Mouse (Mus musculus): ENCODE measurements around the gene Nr4a1. TPM values are rescaled to one million over a fixed set of nuclear protein-coding genes. Genes with fewer than 3 reads are reported as not detected.
A peak's percentile ranks its signal among the peaks of the same experiment; 100 is the strongest.

Gene Nr4a1
- polyA plus RNA-seq, 1 experiment from 2014 or later: 10.8 TPM

DNA sequence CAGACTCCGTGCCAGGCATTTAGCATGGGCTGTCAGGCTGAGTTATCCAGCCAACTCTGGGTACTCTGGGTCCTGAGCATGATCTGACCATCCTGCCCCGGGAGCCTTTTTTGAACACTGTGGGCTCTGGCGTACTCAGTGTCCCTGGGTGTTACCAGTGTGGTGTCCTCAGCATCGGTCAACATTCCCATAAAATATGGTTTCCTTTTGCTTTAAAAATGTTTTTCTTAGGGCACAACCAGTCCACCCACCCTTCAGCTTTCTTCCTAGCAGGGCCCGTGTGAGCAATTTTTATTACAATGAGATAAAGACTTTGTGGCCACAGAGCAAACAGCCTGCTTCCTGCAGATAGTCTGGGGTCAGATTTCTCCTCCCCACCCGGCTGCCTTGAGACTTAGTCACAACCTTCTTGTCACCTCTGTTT, 66.6 kb downstream of the Nr4a1 start:
- ATAC-seq (ENCODE audit: low read depth): peak; percentile 21; the same call in 1 of the 2 replicates
- no peak overlapping the region for H3K4me3 ChIP-seq (ENCODE audit: low read length)
- H3K4me1 ChIP-seq (replicated peaks; ENCODE audit: control insufficient read depth, insufficient read depth, low read length): peaks cover 9% of the 10 kb centered on the region; the same call in 1 of the 2 replicates
- H3K36me3 ChIP-seq (ENCODE audit: control insufficient read depth, insufficient read depth, low read length): no peaks in the 10 kb centered on the region
- no peaks in the 10 kb centered on the region for H3K27me3 ChIP-seq (ENCODE audit: control insufficient read depth, insufficient read depth, low read depth, low read length)
- H3K27ac ChIP-seq (ENCODE audit: low read length): peak overlapping the region; percentile 10
- no peak overlapping the region for H3K9ac ChIP-seq (ENCODE audit: low read length)
- WGBS: 37% methylated on average over 6 of the region's 6 CpGs
- no peaks in the 10 kb centered on the region for H3K9me3 ChIP-seq (ENCODE audit: control insufficient read depth, low read length)
- H3K4me2 ChIP-seq (ENCODE audit: low read depth, low read length): no peak overlapping the region

DNA sequence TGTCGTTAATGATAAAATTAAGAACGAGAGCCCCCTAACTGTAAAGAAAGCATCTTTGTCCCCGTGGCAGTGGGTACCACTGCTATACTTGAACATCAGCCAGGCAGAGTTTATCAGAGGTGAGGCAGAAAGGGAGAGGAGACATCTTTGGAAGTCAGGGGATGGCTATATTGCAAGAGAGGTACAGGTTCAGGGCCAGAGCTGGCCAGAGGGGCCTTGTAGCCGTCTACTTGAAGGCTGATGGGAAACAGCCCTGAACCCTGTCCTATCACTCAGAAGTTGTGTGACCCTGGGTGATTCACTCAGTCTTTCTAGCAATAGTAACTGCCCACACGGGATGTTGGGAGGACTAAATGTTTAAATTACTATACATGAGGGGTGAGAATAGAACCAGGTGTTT, 67.1 kb downstream of the Nr4a1 start:
- Histone ChIP-seq H3K4me2 (ENCODE audit: low read depth, low read length) (no peak overlapping the region), H3K4me3 (ENCODE audit: low read length) (no peak overlapping the region), H3K27me3 (ENCODE audit: control insufficient read depth, insufficient read depth, low read depth, low read length) (no peaks in the 10 kb centered on the region), H3K27ac (ENCODE audit: low read length) (no peak overlapping the region; the same call in 1 of the 2 replicates), H3K9ac (ENCODE audit: low read length) (no peak overlapping the region), H3K4me1 (replicated peaks; ENCODE audit: control insufficient read depth, insufficient read depth, low read length) (peaks cover 9% of the 10 kb centered on the region; the same call in 1 of the 2 replicates), H3K36me3 (ENCODE audit: control insufficient read depth, insufficient read depth, low read length) (no peaks in the 10 kb centered on the region), H3K9me3 (ENCODE audit: control insufficient read depth, low read length) (no peaks in the 10 kb centered on the region)
- WGBS: 13% methylated on average over 5 of the region's 5 CpGs
- ATAC-seq (ENCODE audit: low read depth): no peak

DNA sequence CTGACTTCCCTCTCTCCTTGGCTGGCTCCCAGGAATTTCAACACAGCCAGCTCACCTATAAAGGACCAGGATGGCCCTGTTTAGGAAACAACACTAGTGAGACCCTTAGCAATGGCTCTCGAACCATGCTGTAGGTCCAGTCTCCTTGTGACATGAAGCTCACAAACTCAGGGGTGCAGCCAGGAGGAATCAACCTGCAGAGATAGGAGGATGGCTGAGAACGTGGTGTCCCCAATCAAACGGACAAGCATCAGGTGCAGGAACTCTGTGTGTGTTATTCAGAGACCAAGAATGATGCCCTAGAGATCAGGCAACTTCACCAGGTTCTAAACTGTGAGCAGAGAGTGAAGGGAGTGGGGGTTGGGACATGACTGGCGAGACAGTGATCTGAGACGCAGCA, 68.0 kb downstream of the Nr4a1 start:
- 80% methylated on average over 5 of the region's 5 CpGs for WGBS
- Histone ChIP-seq H3K4me1 (replicated peaks; ENCODE audit: control insufficient read depth, insufficient read depth, low read length) (peaks cover 10% of the 10 kb centered on the region), H3K27me3 (ENCODE audit: control insufficient read depth, insufficient read depth, low read depth, low read length) (no peaks in the 10 kb centered on the region), H3K36me3 (ENCODE audit: control insufficient read depth, insufficient read depth, low read length) (no peaks in the 10 kb centered on the region), H3K27ac (ENCODE audit: low read length) (no peak overlapping the region), H3K9me3 (ENCODE audit: control insufficient read depth, low read length) (no peaks in the 10 kb centered on the region), H3K4me3 (ENCODE audit: low read length) (no peak overlapping the region), H3K9ac (ENCODE audit: low read length) (no peak overlapping the region), H3K4me2 (ENCODE audit: low read depth, low read length) (no peak overlapping the region)
- ATAC-seq (ENCODE audit: low read depth): no peak

DNA sequence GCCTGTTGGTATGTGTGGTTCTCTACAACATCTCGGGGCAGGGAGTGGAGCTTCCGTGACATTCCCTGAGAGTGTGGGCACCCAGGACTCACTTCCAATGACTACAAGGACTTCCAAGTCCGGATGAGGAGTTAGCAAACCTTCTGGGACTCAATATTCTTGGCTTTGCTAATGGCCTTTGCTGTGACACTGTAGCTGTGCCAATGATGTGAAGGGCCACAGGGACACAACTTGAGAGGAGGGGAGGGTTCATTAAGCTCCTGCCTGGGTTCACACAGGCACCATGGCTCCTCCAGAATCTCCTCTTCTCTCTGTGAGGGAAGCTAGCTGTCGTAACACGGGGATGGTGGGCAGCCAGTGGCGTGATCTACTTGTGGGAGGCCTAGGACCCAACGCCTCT, 68.6 kb downstream of the Nr4a1 start:
- Histone ChIP-seq H3K27me3 (ENCODE audit: control insufficient read depth, insufficient read depth, low read depth, low read length) (no peaks in the 10 kb centered on the region), H3K4me1 (replicated peaks; ENCODE audit: control insufficient read depth, insufficient read depth, low read length) (peaks cover 12% of the 10 kb centered on the region), H3K9me3 (ENCODE audit: control insufficient read depth, low read length) (no peaks in the 10 kb centered on the region), H3K4me2 (ENCODE audit: low read depth, low read length) (no peak overlapping the region), H3K9ac (ENCODE audit: low read length) (no peak overlapping the region), H3K4me3 (ENCODE audit: low read length) (no peak overlapping the region), H3K27ac (ENCODE audit: low read length) (no peak overlapping the region), H3K36me3 (ENCODE audit: control insufficient read depth, insufficient read depth, low read length) (no peaks in the 10 kb centered on the region)
- no peak for ATAC-seq (ENCODE audit: low read depth)
- WGBS: 78% methylated on average over 7 of the region's 7 CpGs

DNA sequence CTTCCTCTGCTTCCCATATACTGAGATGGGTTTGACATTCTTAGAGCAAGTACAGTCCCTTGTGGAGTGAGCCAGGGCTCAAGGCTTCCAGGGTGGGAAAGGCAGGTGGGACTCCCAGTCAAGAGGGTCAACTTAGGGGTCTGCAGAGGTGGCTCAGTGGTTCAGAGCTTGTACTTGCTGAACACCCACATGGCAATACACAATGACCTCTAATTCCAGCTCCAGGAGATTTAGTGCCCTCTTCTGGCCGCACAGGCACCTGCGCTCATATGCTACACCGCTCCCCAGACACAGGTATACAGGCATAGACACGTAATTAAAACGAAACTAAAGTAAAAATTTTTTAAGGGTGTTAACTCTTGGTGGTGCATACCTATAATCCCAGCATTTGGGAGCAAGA, 69.4 kb downstream of the Nr4a1 start:
- no peak overlapping the region for H3K4me3 ChIP-seq (ENCODE audit: low read length)
- 90% methylated on average over 5 of the region's 5 CpGs for WGBS
- no peak overlapping the region for H3K27ac ChIP-seq (ENCODE audit: low read length)
- H3K9me3 ChIP-seq (ENCODE audit: control insufficient read depth, low read length): no peaks in the 10 kb centered on the region
- H3K27me3 ChIP-seq (ENCODE audit: control insufficient read depth, insufficient read depth, low read depth, low read length): no peaks in the 10 kb centered on the region
- H3K36me3 ChIP-seq (ENCODE audit: control insufficient read depth, insufficient read depth, low read length): no peaks in the 10 kb centered on the region
- H3K9ac ChIP-seq (ENCODE audit: low read length): no peak overlapping the region
- ATAC-seq (ENCODE audit: low read depth): no peak
- H3K4me2 ChIP-seq (ENCODE audit: low read depth, low read length): no peak overlapping the region
- H3K4me1 ChIP-seq (replicated peaks; ENCODE audit: control insufficient read depth, insufficient read depth, low read length): peaks cover 12% of the 10 kb centered on the region

Other genes with a start within 250 kb of the Nr4a1 start
- not detected in 2 replicates for gene Gm47841, start 206.9 kb upstream of the Nr4a1 start, polyA plus RNA-seq (2015; fragmentation: Nextera tagmentation; extraction: Ambion mirVana)
- gene Fignl2, start 175.7 kb upstream of the Nr4a1 start, polyA plus RNA-seq (2015; fragmentation: Nextera tagmentation; extraction: Ambion mirVana): 0.20 TPM in 2 replicates
- gene Ankrd33, start 138.5 kb upstream of the Nr4a1 start, polyA plus RNA-seq (2015; fragmentation: Nextera tagmentation; extraction: Ambion mirVana): not detected in 2 replicates
- gene Acvrl1, start 125.7 kb upstream of the Nr4a1 start, polyA plus RNA-seq (2015; fragmentation: Nextera tagmentation; extraction: Ambion mirVana): 91.3 and 93.3 TPM in 2 replicates
- 6.8 and 7.9 TPM in 2 replicates for gene Acvr1b, start 80.2 kb upstream of the Nr4a1 start, polyA plus RNA-seq (2015; fragmentation: Nextera tagmentation; extraction: Ambion mirVana)
- gene Grasp, start 30.1 kb upstream of the Nr4a1 start, polyA plus RNA-seq (2015; fragmentation: Nextera tagmentation; extraction: Ambion mirVana): 5.6 and 6.1 TPM in 2 replicates
- gene Atg101, start 30.0 kb downstream of the Nr4a1 start, polyA plus RNA-seq (2015; fragmentation: Nextera tagmentation; extraction: Ambion mirVana): 75.0 and 82.4 TPM in 2 replicates
- 57.2 and 59.7 TPM in 2 replicates for gene 6030408B16Rik, start 38.9 kb downstream of the Nr4a1 start, polyA plus RNA-seq (2015; fragmentation: Nextera tagmentation; extraction: Ambion mirVana)
- gene Krt80, start 115.9 kb downstream of the Nr4a1 start, polyA plus RNA-seq (2015; fragmentation: Nextera tagmentation; extraction: Ambion mirVana): 2.5 and 2.6 TPM in 2 replicates
- gene Krt7, start 156.8 kb downstream of the Nr4a1 start, polyA plus RNA-seq (2015; fragmentation: Nextera tagmentation; extraction: Ambion mirVana): 173 and 187 TPM in 2 replicates
- gene Krt87, start 184.5 kb downstream of the Nr4a1 start, polyA plus RNA-seq (2015; fragmentation: Nextera tagmentation; extraction: Ambion mirVana): 0.26 and 0.31 TPM in 2 replicates
- not detected in 2 replicates for gene Krt88, start 193.5 kb downstream of the Nr4a1 start, polyA plus RNA-seq (2015; fragmentation: Nextera tagmentation; extraction: Ambion mirVana)
- not detected in 2 replicates for gene Krt81, start 209.5 kb downstream of the Nr4a1 start, polyA plus RNA-seq (2015; fragmentation: Nextera tagmentation; extraction: Ambion mirVana)
- not detected in 2 replicates for gene Krt86, start 219.2 kb downstream of the Nr4a1 start, polyA plus RNA-seq (2015; fragmentation: Nextera tagmentation; extraction: Ambion mirVana)
- gene Krt83, start 237.2 kb downstream of the Nr4a1 start, polyA plus RNA-seq (2015; fragmentation: Nextera tagmentation; extraction: Ambion mirVana): not detected in 2 replicates

Data from lung, embryonic 16.5 days (tissue).